Mouse (Mus musculus): ENCODE results near the gene Eepd1. TPM values are rescaled to one million over a fixed set of nuclear protein-coding genes. Genes with fewer than 3 reads are reported as not detected.

Gene Eepd1
- polyA plus RNA-seq, 1 experiment from 2014 or later: 22.6 TPM

GRCm38 (mm10) chr9:25482999-25483347 lies 1.6 kb downstream of the Eepd1 start:
- Histone ChIP-seq H3K4me1 (peaks cover 52% of the 10 kb centered on the region), H3K36me3 (no peaks in the 10 kb centered on the region), H3K27ac (no peak overlapping the region), H3K27me3 (ENCODE audit: insufficient read depth, poor library complexity, severe bottlenecking) (no peaks in the 10 kb centered on the region), H3K4me3 (peak overlapping the region; percentile 72), H3K9me3 (no peaks in the 10 kb centered on the region)
- 67% methylated on average over 9 of the region's 9 CpGs for WGBS
- DNase-seq (ENCODE audit: low spot score): no peak

- Histone ChIP-seq H3K4me1 (peaks cover 60% of the 10 kb centered on the region), H3K9me3 (no peaks in the 10 kb centered on the region), H3K4me3 (peak overlapping the region; percentile 72), H3K27me3 (ENCODE audit: insufficient read depth, poor library complexity, severe bottlenecking) (no peaks in the 10 kb centered on the region), H3K27ac (no peak overlapping the region), H3K36me3 (peaks cover 3% of the 10 kb centered on the region; the same call in 1 of the 2 replicates)
- WGBS: 48% methylated on average over 9 of the region's 9 CpGs
- no peak for DNase-seq (ENCODE audit: low spot score)
Observed at GRCm38 (mm10) chr9:25483931-25484618, 2.7 kb downstream of the Eepd1 start.

GRCm38 (mm10) chr9:25484619-25484986 lies 3.3 kb downstream of the Eepd1 start:
- H3K36me3 ChIP-seq: peaks cover 3% of the 10 kb centered on the region; the same call in 1 of the 2 replicates
- no peak for DNase-seq (ENCODE audit: low spot score)
- H3K27ac ChIP-seq: no peak overlapping the region
- peak overlapping the region; percentile 72 for H3K4me3 ChIP-seq
- 49% methylated on average over 3 of the region's 3 CpGs for WGBS
- H3K27me3 ChIP-seq (ENCODE audit: insufficient read depth, poor library complexity, severe bottlenecking): no peaks in the 10 kb centered on the region
- H3K4me1 ChIP-seq: peaks cover 65% of the 10 kb centered on the region
- H3K9me3 ChIP-seq: no peaks in the 10 kb centered on the region

GRCm38 (mm10) chr9:25485006-25485405 lies 3.7 kb downstream of the Eepd1 start:
- Histone ChIP-seq H3K4me3 (peak overlapping the region; percentile 72), H3K9me3 (no peaks in the 10 kb centered on the region), H3K4me1 (peaks cover 67% of the 10 kb centered on the region), H3K27ac (no peak overlapping the region), H3K36me3 (peaks cover 3% of the 10 kb centered on the region; the same call in 1 of the 2 replicates), H3K27me3 (ENCODE audit: insufficient read depth, poor library complexity, severe bottlenecking) (no peaks in the 10 kb centered on the region)
- DNase-seq (ENCODE audit: low spot score): no peak
- 73% methylated on average over 2 of the region's 2 CpGs for WGBS

- 81% methylated on average over 7 of the region's 7 CpGs for WGBS
- H3K27me3 ChIP-seq (ENCODE audit: insufficient read depth, poor library complexity, severe bottlenecking): no peaks in the 10 kb centered on the region
- DNase-seq (ENCODE audit: low spot score): no peak
- no peak overlapping the region for H3K27ac ChIP-seq
- H3K36me3 ChIP-seq: peaks cover 3% of the 10 kb centered on the region; the same call in 1 of the 2 replicates
- H3K4me3 ChIP-seq: peak overlapping the region; percentile 72; the same call in 1 of the 2 replicates
- H3K4me1 ChIP-seq: peaks cover 69% of the 10 kb centered on the region
- H3K9me3 ChIP-seq: no peaks in the 10 kb centered on the region
Observed at GRCm38 (mm10) chr9:25485406-25485805, 4.1 kb downstream of the Eepd1 start.

- Histone ChIP-seq H3K27me3 (ENCODE audit: insufficient read depth, poor library complexity, severe bottlenecking) (no peaks in the 10 kb centered on the region), H3K27ac (no peak overlapping the region), H3K36me3 (peaks cover 3% of the 10 kb centered on the region; the same call in 1 of the 2 replicates), H3K9me3 (no peaks in the 10 kb centered on the region), H3K4me1 (peaks cover 68% of the 10 kb centered on the region), H3K4me3 (no peak overlapping the region)
- DNase-seq (ENCODE audit: low spot score): no peak
- 84% methylated on average over 9 of the region's 9 CpGs for WGBS
Observed at GRCm38 (mm10) chr9:25486246-25486807, 5.0 kb downstream of the Eepd1 start.

- Histone ChIP-seq H3K27ac (no peak overlapping the region), H3K36me3 (peaks cover 3% of the 10 kb centered on the region; the same call in 1 of the 2 replicates), H3K27me3 (ENCODE audit: insufficient read depth, poor library complexity, severe bottlenecking) (no peaks in the 10 kb centered on the region), H3K9me3 (no peaks in the 10 kb centered on the region), H3K4me1 (peaks cover 64% of the 10 kb centered on the region), H3K4me3 (no peak overlapping the region)
- no peak for DNase-seq (ENCODE audit: low spot score)
- 70% methylated on average over 12 of the region's 12 CpGs for WGBS
Observed at GRCm38 (mm10) chr9:25487446-25488110, 6.2 kb downstream of the Eepd1 start.

GRCm38 (mm10) chr9:25488581-25488980 lies 7.2 kb downstream of the Eepd1 start:
- H3K36me3 ChIP-seq: peaks cover 3% of the 10 kb centered on the region; the same call in 1 of the 2 replicates
- WGBS: 82% methylated on average over 9 of the region's 9 CpGs

GRCm38 (mm10) chr9:25489221-25489960 lies 8.0 kb downstream of the Eepd1 start:
- no peaks in the 10 kb centered on the region for H3K27me3 ChIP-seq (ENCODE audit: insufficient read depth, poor library complexity, severe bottlenecking)
- H3K9me3 ChIP-seq: no peaks in the 10 kb centered on the region
- peaks cover 46% of the 10 kb centered on the region for H3K4me1 ChIP-seq
- H3K27ac ChIP-seq: no peak overlapping the region
- 63% methylated on average over 7 of the region's 7 CpGs for WGBS
- no peak for DNase-seq (ENCODE audit: low spot score)
- H3K4me3 ChIP-seq: no peak overlapping the region
- peaks cover 3% of the 10 kb centered on the region; the same call in 1 of the 2 replicates for H3K36me3 ChIP-seq

More at GRCm38 (mm10) chr9:25488581-25488980, 7.2 kb downstream of the Eepd1 start:
- Histone ChIP-seq H3K4me3 (no peak overlapping the region), H3K4me1 (peaks cover 54% of the 10 kb centered on the region), H3K9me3 (no peaks in the 10 kb centered on the region), H3K27me3 (ENCODE audit: insufficient read depth, poor library complexity, severe bottlenecking) (no peaks in the 10 kb centered on the region), H3K27ac (no peak overlapping the region)
- no peak for DNase-seq (ENCODE audit: low spot score)

- DNase-seq (ENCODE audit: low spot score): no peak
- Histone ChIP-seq H3K27me3 (ENCODE audit: insufficient read depth, poor library complexity, severe bottlenecking) (no peaks in the 10 kb centered on the region), H3K4me3 (no peak overlapping the region), H3K27ac (no peak overlapping the region), H3K4me1 (peaks cover 34% of the 10 kb centered on the region), H3K36me3 (peaks cover 5% of the 10 kb centered on the region; the same call in 1 of the 2 replicates), H3K9me3 (no peaks in the 10 kb centered on the region)
- WGBS: 52% methylated on average over 13 of the region's 13 CpGs
Observed at GRCm38 (mm10) chr9:25490278-25491145, 9.2 kb downstream of the Eepd1 start.

- H3K27ac ChIP-seq: no peak overlapping the region
- DNase-seq (ENCODE audit: low spot score): no peak
- WGBS: 89% methylated on average over 5 of the region's 5 CpGs
Observed at GRCm38 (mm10) chr9:25493918-25494317, 12.6 kb downstream of the Eepd1 start.

GRCm38 (mm10) chr9:25495601-25496000 lies 14.3 kb downstream of the Eepd1 start:
- no peaks in the 10 kb centered on the region for H3K9me3 ChIP-seq
- no peaks in the 10 kb centered on the region for H3K27me3 ChIP-seq (ENCODE audit: insufficient read depth, poor library complexity, severe bottlenecking)
- WGBS: 91% methylated on average over 10 of the region's 10 CpGs
- no peak overlapping the region for H3K4me3 ChIP-seq
- H3K4me1 ChIP-seq: peaks cover 19% of the 10 kb centered on the region
- no peak overlapping the region for H3K27ac ChIP-seq
- H3K36me3 ChIP-seq: peaks cover 6% of the 10 kb centered on the region; the same call in 1 of the 2 replicates
- peak; percentile 70 for DNase-seq (ENCODE audit: low spot score)

More at GRCm38 (mm10) chr9:25493918-25494317, 12.6 kb downstream of the Eepd1 start:
- Histone ChIP-seq H3K9me3 (no peaks in the 10 kb centered on the region), H3K4me1 (peaks cover 18% of the 10 kb centered on the region), H3K27me3 (ENCODE audit: insufficient read depth, poor library complexity, severe bottlenecking) (no peaks in the 10 kb centered on the region), H3K4me3 (no peak overlapping the region), H3K36me3 (peaks cover 6% of the 10 kb centered on the region; the same call in 1 of the 2 replicates)

Data from heart, embryonic 10.5 days (tissue).